Mouse (Mus musculus) gastrocnemius, adult 8-10 months (tissue): ENCODE measurements around the gene Serpinb9g. TPM values are rescaled to one million over a fixed set of nuclear protein-coding genes. Genes with fewer than 3 reads are reported as not detected.
"Not testable (repeated sequence)": the region's sequence is repeated elsewhere in the genome, so short reads cannot be mapped to it uniquely, and the experiment has no call there.

Experiments
- DNase-seq, 2 experiments: peaks; one replicate each; pipeline ENCODE4 v3.0.0; 2022; ENCODE audit warnings: low spot score in 2 of 2
- total RNA-seq, 4 experiments: library from RNA; stranded (reverse); gene quantifications; 2 replicates each; pipeline ENCODE4 v1.2.4; 2022

Serpinb9g gene
- total RNA-seq, result not detected

- not testable (repeated sequence) for DNase-seq
Measured at GRCm38 (mm10) chr13:33484490-33484889, at the start of gene Serpinb9g. Gene Serpinb9g, plus strand, starts transcription at chr13:33484790.

- DNase-seq, result not testable (repeated sequence)
Measured at GRCm38 (mm10) chr13:33483872-33484271, 718 bp upstream of the Serpinb9g start.

DNA sequence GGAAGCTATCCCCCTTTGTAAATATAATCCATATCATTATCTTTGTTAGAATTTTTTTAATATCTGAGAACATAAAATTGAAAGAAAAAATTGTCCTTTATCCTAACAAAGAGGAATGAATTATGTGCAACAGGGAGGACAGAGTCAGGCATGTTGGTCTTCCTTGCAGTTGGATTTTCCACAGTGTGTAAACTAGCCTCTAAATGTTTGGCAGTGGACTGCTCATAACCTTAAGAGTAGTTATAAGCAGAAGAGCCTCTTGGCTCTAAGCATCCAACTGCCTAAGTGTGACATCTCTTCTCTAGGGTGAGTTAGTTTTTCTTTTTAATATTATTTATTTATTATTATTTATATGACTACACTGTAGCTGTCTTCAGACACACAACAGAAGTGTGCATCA, 40.0 kb downstream of the Serpinb9g start:
- no peak for DNase-seq

DNA sequence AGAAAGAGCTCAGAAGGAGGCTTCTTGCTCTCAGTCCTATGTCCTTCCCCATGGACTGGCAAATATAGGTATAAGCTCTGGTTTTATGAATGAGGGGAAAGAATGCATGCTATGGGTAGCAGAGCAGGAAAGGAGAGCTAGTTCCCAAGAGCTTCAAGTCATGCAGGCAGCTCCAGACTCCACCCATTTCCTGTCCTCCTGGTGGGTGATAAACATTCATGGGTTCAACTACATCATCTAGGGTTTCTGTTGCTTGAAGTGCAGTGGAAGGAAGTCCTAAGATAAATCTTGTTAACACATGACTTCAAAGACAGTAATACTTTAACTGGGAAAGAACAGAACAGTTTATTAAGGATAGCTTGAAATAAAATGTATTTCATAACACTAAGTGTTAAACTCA, 48.2 kb downstream of the Serpinb9g start:
- no peak for DNase-seq

Other genes starting within 250 kb of the Serpinb9g start
- not detected for gene Serpinb9e, start 235.2 kb upstream of the Serpinb9g start, total RNA-seq
- gene Serpinb9f, start 160.7 kb upstream of the Serpinb9g start, total RNA-seq, result not detected
- gene Gm11397, start 89.0 kb upstream of the Serpinb9g start, total RNA-seq, result not detected
- not detected for gene Serpinb6d, start 176.6 kb downstream of the Serpinb9g start, total RNA-seq